Mouse (Mus musculus): ENCODE data around the gene Tbl2. TPM values are rescaled to one million over a fixed set of nuclear protein-coding genes. Genes with fewer than 3 reads are reported as not detected.

The Tbl2 gene
- polyA plus RNA-seq, 1 experiment from 2014 or later: 21.9 TPM

DNA sequence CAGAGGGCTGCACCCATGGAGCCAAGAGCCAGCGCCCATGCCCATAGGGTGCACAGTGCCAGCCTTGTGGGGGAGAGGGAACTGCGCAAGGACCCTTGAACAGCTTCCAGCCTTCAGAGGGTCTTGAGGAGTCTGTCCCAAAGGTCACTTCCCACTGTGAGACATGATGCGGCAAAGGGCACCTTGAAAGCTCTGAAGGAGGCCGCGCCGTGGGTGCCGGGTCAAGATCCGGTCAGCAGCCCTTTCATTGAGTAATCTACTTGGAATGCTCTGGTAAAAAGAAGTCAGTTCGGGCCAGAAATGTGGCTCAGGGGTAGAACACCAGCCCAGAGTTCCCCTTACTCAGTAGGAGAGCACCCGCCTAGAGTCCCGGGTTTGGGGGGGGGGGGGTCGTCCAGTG, 35.7 kb upstream of the Tbl2 start:
- Histone ChIP-seq H3K4me1 (replicated peaks; ENCODE audit: control insufficient read depth, insufficient read depth, low read length) (no peaks in the 10 kb centered on the region), H3K9ac (ENCODE audit: low read depth, low read length) (no peak overlapping the region), H3K4me2 (replicated peaks; ENCODE audit: low read depth, low read length) (no peak overlapping the region), H3K27ac (ENCODE audit: low read depth, low read length) (no peak overlapping the region), H3K9me3 (ENCODE audit: control insufficient read depth, low read length) (no peaks in the 10 kb centered on the region), H3K4me3 (ENCODE audit: low read depth, low read length) (no peak overlapping the region), H3K27me3 (ENCODE audit: control insufficient read depth, insufficient read depth, low read length) (peaks cover 10% of the 10 kb centered on the region), H3K36me3 (ENCODE audit: control insufficient read depth, insufficient read depth, low read length) (no peaks in the 10 kb centered on the region)
- DNase-seq (ENCODE audit: low spot score) (no peak), ATAC-seq (ENCODE audit: low FRiP score) (no peak)
- WGBS: 82% methylated on average over 12 of the region's 12 CpGs

DNA sequence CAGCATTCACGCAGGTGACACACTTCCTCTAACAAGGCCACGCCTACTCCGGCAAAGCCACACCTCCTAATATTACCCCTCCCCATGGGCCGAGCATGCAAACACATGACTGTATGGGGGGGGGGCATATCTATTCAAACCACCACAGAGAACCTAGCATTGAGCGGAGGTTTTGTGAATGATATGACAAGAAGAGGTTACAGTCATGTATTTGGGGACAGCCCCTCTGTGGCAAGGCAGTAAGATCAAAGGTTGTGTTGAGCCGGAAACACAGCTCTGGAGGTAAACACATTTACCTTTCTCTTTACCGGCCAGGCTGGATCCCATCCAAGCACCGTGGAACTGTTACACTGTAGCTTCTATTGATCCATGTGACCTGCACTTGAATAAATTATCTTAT, 34.2 kb upstream of the Tbl2 start:
- no peak for DNase-seq (ENCODE audit: low spot score)
- no peak overlapping the region for H3K4me2 ChIP-seq (replicated peaks; ENCODE audit: low read depth, low read length)
- H3K4me3 ChIP-seq (ENCODE audit: low read depth, low read length): no peak overlapping the region
- no peaks in the 10 kb centered on the region for H3K36me3 ChIP-seq (ENCODE audit: control insufficient read depth, insufficient read depth, low read length)
- H3K9ac ChIP-seq (ENCODE audit: low read depth, low read length): no peak overlapping the region
- 87% methylated on average over 8 of the region's 8 CpGs for WGBS
- 0 out of 2 replicates have a peak, but pooled peaks cover 2% of the 10 kb centered on the region for H3K27me3 ChIP-seq (ENCODE audit: control insufficient read depth, insufficient read depth, low read length)
- no peaks in the 10 kb centered on the region for H3K4me1 ChIP-seq (replicated peaks; ENCODE audit: control insufficient read depth, insufficient read depth, low read length)
- no peak overlapping the region for H3K27ac ChIP-seq (ENCODE audit: low read depth, low read length)
- ATAC-seq (ENCODE audit: low FRiP score): no peak
- H3K9me3 ChIP-seq (ENCODE audit: control insufficient read depth, low read length): no peaks in the 10 kb centered on the region

DNA sequence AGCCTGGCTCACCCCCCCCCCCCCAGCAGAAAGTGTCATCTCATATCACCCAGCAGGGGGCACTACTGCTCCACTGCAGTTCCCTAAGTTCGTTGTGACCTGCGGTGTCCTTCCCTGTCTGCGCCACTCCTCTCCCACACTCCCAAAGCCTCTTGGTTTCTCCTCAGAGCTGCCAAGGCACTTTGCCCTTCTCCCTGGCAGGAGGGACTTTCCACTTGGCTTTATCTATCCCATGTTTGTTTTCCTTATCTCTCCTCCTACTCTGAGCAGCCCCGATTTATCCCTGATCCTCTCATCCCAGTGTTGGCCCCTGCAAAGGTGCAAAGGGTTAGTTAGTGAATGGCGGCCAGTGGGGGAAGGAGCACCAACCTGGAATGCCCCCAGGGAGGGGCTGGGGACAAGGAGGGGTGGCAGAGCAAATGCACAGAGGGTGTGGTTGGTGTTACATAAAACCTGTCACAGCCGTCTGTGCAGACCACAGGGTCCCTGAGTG, 30.8 kb upstream of the Tbl2 start:
- no peak overlapping the region for H3K4me3 ChIP-seq (ENCODE audit: low read depth, low read length)

DNA sequence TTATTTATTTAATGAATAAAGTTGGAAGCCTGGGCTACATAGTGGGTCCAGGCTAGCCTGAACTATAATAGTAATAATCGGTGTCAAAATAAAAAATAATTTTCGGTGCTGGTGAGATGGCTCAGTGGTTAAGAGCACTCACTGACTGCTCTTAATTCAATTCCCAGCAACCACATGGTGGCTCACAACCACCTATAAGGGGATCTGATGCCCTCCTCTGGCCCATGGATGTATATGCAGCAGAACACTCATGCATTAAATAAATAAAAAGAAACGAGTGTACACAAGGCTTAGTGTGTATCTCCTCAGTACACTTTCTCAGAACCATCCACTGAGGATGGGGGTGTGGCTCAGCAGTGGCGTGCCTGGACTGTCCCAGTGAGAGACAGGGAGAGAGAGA, 28.7 kb upstream of the Tbl2 start:
- WGBS: 64% methylated on average over 4 of the region's 4 CpGs
- ATAC-seq (ENCODE audit: low FRiP score) (no peak), DNase-seq (ENCODE audit: low spot score) (no peak)
- Histone ChIP-seq H3K4me3 (ENCODE audit: low read depth, low read length) (no peak overlapping the region), H3K9ac (ENCODE audit: low read depth, low read length) (no peak overlapping the region), H3K36me3 (ENCODE audit: control insufficient read depth, insufficient read depth, low read length) (no peaks in the 10 kb centered on the region), H3K27me3 (ENCODE audit: control insufficient read depth, insufficient read depth, low read length) (peaks cover 5% of the 10 kb centered on the region; the same call in 1 of the 2 replicates), H3K9me3 (ENCODE audit: control insufficient read depth, low read length) (no peaks in the 10 kb centered on the region), H3K4me2 (replicated peaks; ENCODE audit: low read depth, low read length) (no peak overlapping the region), H3K27ac (ENCODE audit: low read depth, low read length) (no peak overlapping the region), H3K4me1 (replicated peaks; ENCODE audit: control insufficient read depth, insufficient read depth, low read length) (no peaks in the 10 kb centered on the region)

More for the DNA sequence above, 30.8 kb upstream of the Tbl2 start:
- Histone ChIP-seq H3K27ac (ENCODE audit: low read depth, low read length) (no peak overlapping the region), H3K4me1 (replicated peaks; ENCODE audit: control insufficient read depth, insufficient read depth, low read length) (no peaks in the 10 kb centered on the region), H3K9ac (ENCODE audit: low read depth, low read length) (no peak overlapping the region), H3K9me3 (ENCODE audit: control insufficient read depth, low read length) (no peaks in the 10 kb centered on the region), H3K27me3 (ENCODE audit: control insufficient read depth, insufficient read depth, low read length) (peaks cover 5% of the 10 kb centered on the region; the same call in 1 of the 2 replicates), H3K4me2 (replicated peaks; ENCODE audit: low read depth, low read length) (no peak overlapping the region), H3K36me3 (ENCODE audit: control insufficient read depth, insufficient read depth, low read length) (no peaks in the 10 kb centered on the region)
- DNase-seq (ENCODE audit: low spot score) (peak; percentile 69), ATAC-seq (ENCODE audit: low FRiP score) (no peak)
- 24% methylated on average over 6 of the region's 6 CpGs for WGBS

DNA sequence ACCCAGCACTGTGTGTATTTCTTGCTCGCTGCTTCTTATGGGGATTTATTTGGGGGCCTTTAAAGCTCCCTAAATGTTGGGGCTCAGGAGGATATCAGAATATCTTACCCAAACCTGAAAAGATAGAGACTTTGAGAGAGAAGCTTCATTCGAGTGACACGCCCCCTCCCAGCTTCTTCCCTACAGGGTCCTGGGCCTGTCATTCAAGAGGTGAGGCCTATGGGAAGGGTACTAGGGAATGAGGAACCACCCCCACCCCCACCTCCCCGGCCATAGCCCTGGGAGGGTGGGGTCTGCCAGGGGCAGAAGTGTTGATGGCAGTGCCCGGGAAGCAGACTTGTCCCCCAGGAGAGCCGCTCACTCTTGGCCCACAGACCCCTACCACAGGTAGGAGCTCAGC, 23.3 kb upstream of the Tbl2 start:
- Histone ChIP-seq H3K36me3 (ENCODE audit: control insufficient read depth, insufficient read depth, low read length) (no peaks in the 10 kb centered on the region), H3K4me1 (replicated peaks; ENCODE audit: control insufficient read depth, insufficient read depth, low read length) (no peaks in the 10 kb centered on the region), H3K9me3 (ENCODE audit: control insufficient read depth, low read length) (no peaks in the 10 kb centered on the region), H3K4me3 (ENCODE audit: low read depth, low read length) (no peak overlapping the region), H3K4me2 (replicated peaks; ENCODE audit: low read depth, low read length) (no peak overlapping the region), H3K27ac (ENCODE audit: low read depth, low read length) (no peak overlapping the region), H3K9ac (ENCODE audit: low read depth, low read length) (no peak overlapping the region), H3K27me3 (ENCODE audit: control insufficient read depth, insufficient read depth, low read length) (peaks cover 3% of the 10 kb centered on the region; the same call in 1 of the 2 replicates)
- DNase-seq (ENCODE audit: low spot score): no peak
- 60% methylated on average over 6 of the region's 6 CpGs for WGBS
- no peak for ATAC-seq (ENCODE audit: low FRiP score)

DNA sequence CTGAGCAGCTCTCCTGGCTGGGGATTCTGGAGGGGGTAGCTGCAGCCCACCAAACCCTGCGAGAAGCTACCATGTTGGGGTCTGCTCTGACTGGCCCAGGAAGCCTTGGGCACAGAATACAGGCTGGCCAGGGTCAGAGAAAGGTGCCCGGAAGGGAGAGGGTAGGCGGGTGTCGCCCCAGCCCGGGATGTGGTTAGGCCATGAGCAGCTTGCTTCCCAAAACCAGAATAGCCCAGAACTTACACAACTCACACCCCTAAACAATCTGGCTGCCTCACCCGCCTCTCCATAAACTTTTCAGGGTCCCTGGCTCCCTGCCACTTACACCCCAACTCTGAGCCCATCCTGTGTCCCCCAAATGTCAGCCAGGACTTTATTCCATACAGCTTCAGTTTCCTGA, 21.8 kb upstream of the Tbl2 start:
- ATAC-seq (ENCODE audit: low FRiP score): no peak
- Histone ChIP-seq H3K4me1 (replicated peaks; ENCODE audit: control insufficient read depth, insufficient read depth, low read length) (no peaks in the 10 kb centered on the region), H3K27ac (ENCODE audit: low read depth, low read length) (no peak overlapping the region), H3K4me3 (ENCODE audit: low read depth, low read length) (no peak overlapping the region), H3K9me3 (ENCODE audit: control insufficient read depth, low read length) (no peaks in the 10 kb centered on the region), H3K4me2 (replicated peaks; ENCODE audit: low read depth, low read length) (no peak overlapping the region), H3K9ac (ENCODE audit: low read depth, low read length) (no peak overlapping the region), H3K27me3 (ENCODE audit: control insufficient read depth, insufficient read depth, low read length) (peaks cover 4% of the 10 kb centered on the region), H3K36me3 (ENCODE audit: control insufficient read depth, insufficient read depth, low read length) (no peaks in the 10 kb centered on the region)
- no peak for DNase-seq (ENCODE audit: low spot score)
- 77% methylated on average over 6 of the region's 6 CpGs for WGBS

DNA sequence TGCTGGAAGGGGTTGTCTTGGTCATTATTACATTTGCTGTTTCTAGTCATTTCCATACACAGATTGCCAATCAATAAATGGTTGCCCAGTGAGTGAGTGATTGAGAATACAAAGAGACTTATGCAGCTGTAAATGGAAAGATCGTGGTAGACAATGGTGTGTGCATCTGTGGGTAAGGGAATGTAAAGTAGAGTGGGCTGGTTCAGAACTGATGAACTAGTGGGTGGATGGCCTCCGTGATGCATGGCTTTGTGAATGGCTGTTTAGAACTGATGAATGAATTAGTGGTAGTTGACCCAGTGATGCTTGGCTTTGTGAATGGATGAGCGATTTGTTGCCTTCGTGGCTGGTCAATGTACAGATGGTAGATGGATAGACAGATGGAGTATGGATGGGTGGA, 19.7 kb upstream of the Tbl2 start:
- WGBS: 81% methylated on average over 4 of the region's 4 CpGs
- no peak overlapping the region for H3K4me3 ChIP-seq (ENCODE audit: low read depth, low read length)
- no peaks in the 10 kb centered on the region for H3K4me1 ChIP-seq (replicated peaks; ENCODE audit: control insufficient read depth, insufficient read depth, low read length)
- H3K27me3 ChIP-seq (ENCODE audit: control insufficient read depth, insufficient read depth, low read length): peaks cover 24% of the 10 kb centered on the region
- H3K4me2 ChIP-seq (replicated peaks; ENCODE audit: low read depth, low read length): no peak overlapping the region
- no peak for DNase-seq (ENCODE audit: low spot score)
- H3K27ac ChIP-seq (ENCODE audit: low read depth, low read length): no peak overlapping the region
- no peaks in the 10 kb centered on the region for H3K36me3 ChIP-seq (ENCODE audit: control insufficient read depth, insufficient read depth, low read length)
- H3K9ac ChIP-seq (ENCODE audit: low read depth, low read length): no peak overlapping the region
- no peak for ATAC-seq (ENCODE audit: low FRiP score)
- no peaks in the 10 kb centered on the region for H3K9me3 ChIP-seq (ENCODE audit: control insufficient read depth, low read length)

DNA sequence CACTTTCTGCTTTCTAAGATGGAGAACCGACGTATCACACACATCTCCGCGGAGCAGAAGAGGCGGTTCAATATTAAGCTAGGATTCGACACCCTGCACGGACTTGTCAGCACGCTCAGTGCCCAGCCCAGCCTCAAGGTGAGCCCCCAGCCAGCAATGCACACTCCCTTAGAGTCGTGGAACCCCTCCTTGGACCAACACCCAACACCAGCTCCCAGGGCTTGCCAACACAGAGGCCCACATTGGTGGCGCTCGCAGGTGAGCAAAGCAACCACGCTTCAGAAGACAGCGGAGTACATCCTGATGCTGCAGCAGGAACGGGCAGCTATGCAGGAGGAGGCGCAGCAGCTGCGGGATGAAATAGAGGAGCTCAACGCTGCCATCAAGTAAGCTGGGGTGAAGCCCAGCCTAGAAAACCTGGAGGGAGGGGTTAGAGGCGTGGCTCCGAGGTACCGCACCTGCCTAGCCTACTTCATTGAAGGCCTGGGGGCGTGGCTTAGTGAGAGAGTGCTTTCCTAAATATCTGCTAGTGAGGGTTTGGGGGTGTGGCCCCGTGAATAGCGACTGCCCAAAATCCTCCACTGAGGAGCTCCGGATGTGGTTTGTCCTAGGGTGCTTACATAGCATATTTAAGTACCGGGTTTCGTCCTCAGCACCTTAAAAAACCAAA, 15.6 kb upstream of the Tbl2 start:
- ATAC-seq (ENCODE audit: low FRiP score) (no peak), DNase-seq (ENCODE audit: low spot score) (peak; percentile 15)
- Histone ChIP-seq H3K27me3 (ENCODE audit: control insufficient read depth, insufficient read depth, low read length) (peaks cover 24% of the 10 kb centered on the region), H3K27ac (ENCODE audit: low read depth, low read length) (no peak overlapping the region), H3K4me1 (replicated peaks; ENCODE audit: control insufficient read depth, insufficient read depth, low read length) (no peaks in the 10 kb centered on the region), H3K4me2 (replicated peaks; ENCODE audit: low read depth, low read length) (0 out of 2 replicates have a peak overlapping the region, but pooled peaks have one; percentile 3), H3K9me3 (ENCODE audit: control insufficient read depth, low read length) (no peaks in the 10 kb centered on the region), H3K36me3 (ENCODE audit: control insufficient read depth, insufficient read depth, low read length) (no peaks in the 10 kb centered on the region), H3K9ac (ENCODE audit: low read depth, low read length) (no peak overlapping the region), H3K4me3 (ENCODE audit: low read depth, low read length) (no peak overlapping the region)
- 5% methylated on average over 26 of the region's 26 CpGs for WGBS

DNA sequence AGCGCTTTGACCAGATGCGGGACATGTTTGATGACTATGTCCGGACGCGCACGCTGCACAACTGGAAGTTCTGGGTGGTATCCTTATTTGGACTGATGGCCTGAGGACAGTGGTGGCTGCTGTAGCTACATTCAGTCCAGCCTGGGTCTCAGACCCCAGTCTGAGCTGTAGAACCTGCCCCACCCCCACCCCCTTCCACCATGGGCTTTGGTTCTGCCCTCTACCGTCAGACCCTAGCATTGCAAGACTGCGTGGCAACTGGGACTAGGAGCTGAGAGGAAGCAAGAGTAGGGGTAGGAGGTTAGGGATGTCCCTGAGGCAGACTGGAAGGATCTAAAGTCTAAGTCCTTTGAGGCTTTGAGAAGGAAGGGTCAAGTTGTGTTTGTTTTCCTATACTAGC, 14.9 kb upstream of the Tbl2 start:
- no peaks in the 10 kb centered on the region for H3K4me1 ChIP-seq (replicated peaks; ENCODE audit: control insufficient read depth, insufficient read depth, low read length)
- H3K4me2 ChIP-seq (replicated peaks; ENCODE audit: low read depth, low read length): 0 out of 2 replicates have a peak overlapping the region, but pooled peaks have one; percentile 3
- H3K36me3 ChIP-seq (ENCODE audit: control insufficient read depth, insufficient read depth, low read length): no peaks in the 10 kb centered on the region
- 0 out of 2 replicates have a peak, but pooled peaks have one; percentile 35 for ATAC-seq (ENCODE audit: low FRiP score)
- H3K9me3 ChIP-seq (ENCODE audit: control insufficient read depth, low read length): no peaks in the 10 kb centered on the region
- DNase-seq (ENCODE audit: low spot score): peak; percentile 69
- H3K27ac ChIP-seq (ENCODE audit: low read depth, low read length): no peak overlapping the region
- H3K9ac ChIP-seq (ENCODE audit: low read depth, low read length): no peak overlapping the region
- H3K4me3 ChIP-seq (ENCODE audit: low read depth, low read length): no peak overlapping the region
- H3K27me3 ChIP-seq (ENCODE audit: control insufficient read depth, insufficient read depth, low read length): peaks cover 24% of the 10 kb centered on the region
- 8% methylated on average over 8 of the region's 8 CpGs for WGBS
